Mouse (Mus musculus) ES-E14 (cell line): Measurements from ENCODE around the gene Bag3. TPM values are rescaled to one million over a fixed set of nuclear protein-coding genes. Genes with fewer than 3 reads are reported as not detected.

Experiments
- DNase-seq: peaks from one replicate; pipeline ENCODE4 v3.0.0-alpha.2; 2013; ENCODE audit warnings: low read depth, low spot score
- H3K27ac ChIP-seq: 2 replicates; pipeline ENCODE4 v1.5.1; 2012; ENCODE audit warnings: low read depth, mild to moderate bottlenecking, low read length, moderate library complexity, mixed read lengths; ENCODE audit not compliant: poor library complexity, insufficient read depth, severe bottlenecking
- H3K36me3 ChIP-seq: 2 replicates; pipeline ENCODE4 v1.6.1; 2012; ENCODE audit warnings: mild to moderate bottlenecking, low read length, moderate library complexity, mixed read lengths; ENCODE audit not compliant: control insufficient read depth, poor library complexity, insufficient read depth, severe bottlenecking
- H3K4me1 ChIP-seq, 2 experiments: fragments of 150-350 bp in 1 of 2; sonication (generic) in 1 of 2; 2 replicates each; pipeline ENCODE4 v1.6.1; 2012; ENCODE audit warnings: low read length in 2 of 2, mild to moderate bottlenecking in 1 of 2, mixed read lengths in 1 of 2; ENCODE audit not compliant: control insufficient read depth in 2 of 2, insufficient read depth in 2 of 2, poor library complexity in 1 of 2
- H3K4me3 ChIP-seq, 2 experiments: fragments of 150-350 bp in 1 of 2; sonication (generic) in 1 of 2; 2 replicates each; pipeline ENCODE4 v1.5.1; 2012; ENCODE audit warnings: low read length in 2 of 2, low read depth in 1 of 2, mild to moderate bottlenecking in 1 of 2, mixed read lengths in 1 of 2; ENCODE audit not compliant: insufficient read depth in 1 of 2, poor library complexity in 1 of 2, severe bottlenecking in 1 of 2
- H3K9ac ChIP-seq: 2 replicates; pipeline ENCODE4 v1.6.1; 2012; ENCODE audit warnings: low read depth, mild to moderate bottlenecking, low read length, mixed read lengths; ENCODE audit not compliant: poor library complexity, insufficient read depth, severe bottlenecking
- H3K9me3 ChIP-seq: fragments of 150-350 bp; sonication (generic); 2 replicates; pipeline ENCODE4 v1.6.1; 2012; ENCODE audit warnings: low read depth, mild to moderate bottlenecking, low read length; ENCODE audit not compliant: control insufficient read depth, insufficient read depth
- CHD2 ChIP-seq: IDR thresholded peaks from 2 replicates; pipeline ENCODE4 v1.6.1; 2014; ENCODE audit warnings: mild to moderate bottlenecking, low read depth, low read length, inconsistent platforms
- HCFC1 ChIP-seq: IDR thresholded peaks from 2 replicates; pipeline ENCODE4 v1.6.1; 2012; ENCODE audit warnings: low read length, inconsistent platforms, borderline replicate concordance; ENCODE audit not compliant: insufficient read depth
- MAFK ChIP-seq: IDR thresholded peaks from 2 replicates; pipeline ENCODE4 v1.6.1; 2014; ENCODE audit warnings: mild to moderate bottlenecking, low read depth, low read length, inconsistent platforms; ENCODE audit not compliant: insufficient read depth
- ZC3H11A ChIP-seq: IDR thresholded peaks from 2 replicates; pipeline ENCODE4 v1.6.1; 2012; ENCODE audit warnings: low read depth, mild to moderate bottlenecking, inconsistent platforms, low read length, borderline replicate concordance
- ZNF384 ChIP-seq: IDR thresholded peaks from 2 replicates; pipeline ENCODE4 v1.6.1; 2012; ENCODE audit warnings: low read depth, low read length, inconsistent platforms
- in situ Hi-C, 2 experiments: fragments of 600-800 bp; cut with MboI; formaldehyde crosslinking; loops; one replicate each; pipeline ENCODE4 v1.15.1; 2025; ENCODE audit warnings: low sequenced_read_pairs in 2 of 2, inconsistent platforms in 1 of 2; ENCODE audit not compliant: unreplicated experiment in 2 of 2
- total RNA-seq: library from RNA; depleted of rRNA; stranded (reverse); fragments of 300-350 nt; gene quantifications from 2 replicates; pipeline ENCODE4 v1.2.3, GENCODE M21; 2012

The Bag3 gene
- total RNA-seq, 1 experiment, result 13.6 TPM

DNA sequence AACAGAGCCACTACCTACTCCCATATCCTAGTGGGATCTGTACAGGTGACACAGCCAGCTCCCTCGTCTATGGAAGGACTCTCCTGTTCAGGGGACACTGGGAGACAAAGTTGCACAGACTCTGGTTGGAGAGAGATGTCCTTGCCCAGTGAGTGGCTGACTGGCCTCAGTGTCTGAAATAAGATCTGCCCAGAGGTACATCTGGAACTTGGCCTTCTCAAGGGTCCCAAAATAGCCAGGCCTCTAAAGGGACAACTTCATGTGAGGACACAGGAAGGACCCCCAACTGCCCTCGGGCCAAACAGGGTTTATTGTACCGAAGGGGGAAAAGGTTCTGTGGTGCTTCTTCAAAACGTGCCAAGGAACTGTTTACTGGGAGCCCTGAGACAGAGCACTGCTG is 14.8 kb downstream of the Bag3 start:
- in situ Hi-C loops, result no loop called here
- no peak overlapping the region for H3K27ac ChIP-seq
- TF ChIP-seq ZC3H11A (no peak), CHD2 (no peak), HCFC1 (no peak), ZNF384 (no peak), MAFK (no peak)
- peaks cover under 1 to 20% of the 10 kb centered on the region in 2 experiments; a peak in 2 of 4 replicates for H3K4me1 ChIP-seq
- no peak for DNase-seq
- H3K4me3 ChIP-seq, result no peak overlapping the region
- no peaks in the 10 kb centered on the region for H3K9me3 ChIP-seq
- H3K9ac ChIP-seq, result no peak overlapping the region
- H3K36me3 ChIP-seq, result peaks cover 23% of the 10 kb centered on the region

DNA sequence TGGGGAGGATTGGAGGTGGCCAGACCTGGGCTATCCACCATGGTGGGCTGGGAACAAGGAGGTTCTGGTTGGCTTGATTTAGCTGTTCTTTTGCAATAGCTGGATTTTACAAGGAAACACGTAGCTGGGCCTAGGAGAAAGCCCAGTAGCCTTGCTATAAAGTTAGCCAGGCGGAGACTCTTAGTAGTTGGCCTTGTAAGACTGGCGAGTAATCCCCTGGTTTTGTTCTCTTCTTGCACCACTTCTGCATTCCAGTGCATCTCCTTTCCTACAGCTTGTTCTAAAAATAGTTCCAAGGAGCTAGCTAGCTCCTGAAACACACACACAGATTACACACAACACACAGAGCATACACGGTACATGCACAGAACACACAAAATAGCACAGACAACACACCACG is 15.4 kb downstream of the Bag3 start:
- Histone ChIP-seq H3K4me1 (peaks cover 3 to 21% of the 10 kb centered on the region in 2 experiments; a peak in 3 of 4 replicates), H3K27ac (no peak overlapping the region)
- no peak for DNase-seq

DNA sequence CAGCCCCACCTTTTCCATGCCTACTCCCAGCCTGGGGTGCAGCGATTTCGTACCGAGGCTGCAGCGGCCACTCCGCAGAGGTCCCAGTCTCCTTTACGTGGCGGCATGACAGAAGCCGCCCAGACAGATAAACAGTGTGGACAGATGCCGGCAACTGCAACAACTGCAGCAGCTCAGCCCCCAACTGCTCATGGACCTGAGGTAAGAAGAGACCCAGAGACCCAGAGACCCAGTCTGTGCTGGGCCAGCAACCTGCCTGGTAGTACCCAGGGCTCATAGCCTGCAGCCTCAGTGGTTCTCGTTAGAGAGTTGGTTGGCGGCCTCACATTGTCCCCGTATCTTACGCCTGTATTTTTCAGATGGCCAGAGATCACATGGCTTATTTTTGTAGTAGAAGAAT is 16.7 kb downstream of the Bag3 start:
- DNase-seq, result no peak
- Histone ChIP-seq H3K4me1 (peaks cover 5 to 21% of the 10 kb centered on the region in 2 experiments; a peak in 3 of 4 replicates), H3K4me3 (peak overlapping the region in 1 of 2 experiments; percentile 13; a peak in 1 of 4 replicates), H3K27ac (no peak overlapping the region), H3K36me3 (peaks cover 27% of the 10 kb centered on the region), H3K9me3 (no peaks in the 10 kb centered on the region), H3K9ac (0 out of 2 replicates have a peak overlapping the region, but pooled peaks have one; percentile 34)
- TF ChIP-seq ZNF384 (no peak), HCFC1 (no peak), ZC3H11A (no peak), CHD2 (no peak), MAFK (no peak)
- in situ Hi-C loops, result no loop called here

More for the DNA sequence above, 15.4 kb downstream of the Bag3 start:
- Histone ChIP-seq H3K9me3 (no peaks in the 10 kb centered on the region), H3K36me3 (peaks cover 25% of the 10 kb centered on the region), H3K9ac (no peak overlapping the region), H3K4me3 (no peak overlapping the region)
- in situ Hi-C loops, result no loop called here
- TF ChIP-seq HCFC1, result no peak
- no peak for TF ChIP-seq ZC3H11A
- no peak for TF ChIP-seq MAFK
- no peak for TF ChIP-seq CHD2
- no peak for TF ChIP-seq ZNF384

DNA sequence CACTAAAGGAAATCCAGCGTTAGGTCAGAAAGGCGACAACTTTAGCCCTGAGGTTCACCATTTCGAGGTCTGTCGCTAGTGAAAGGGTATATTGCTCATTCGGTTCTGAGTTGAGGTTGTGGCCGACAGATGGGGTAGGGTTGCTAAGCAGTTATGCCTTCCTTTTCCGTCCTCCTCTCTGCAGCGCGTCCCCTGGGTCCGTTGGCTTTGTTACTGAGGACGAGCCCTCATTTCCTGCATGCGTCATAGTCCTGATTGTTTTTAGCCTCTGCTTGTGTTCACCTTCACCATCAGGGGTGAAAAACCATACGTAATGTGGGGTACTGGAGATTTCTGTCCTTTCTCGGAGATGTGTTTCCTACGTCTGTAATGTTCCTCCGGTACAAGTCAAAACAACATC is 17.3 kb downstream of the Bag3 start:
- DNase-seq, result no peak
- Histone ChIP-seq H3K9me3 (no peaks in the 10 kb centered on the region), H3K36me3 (peaks cover 29% of the 10 kb centered on the region), H3K27ac (no peak overlapping the region), H3K9ac (no peak overlapping the region), H3K4me3 (no peak overlapping the region), H3K4me1 (peaks cover 5 to 19% of the 10 kb centered on the region in 2 experiments; a peak in 3 of 4 replicates)
- in situ Hi-C loops, result no loop called here
- no peak for TF ChIP-seq CHD2
- TF ChIP-seq ZNF384, result no peak
- no peak for TF ChIP-seq ZC3H11A

DNA sequence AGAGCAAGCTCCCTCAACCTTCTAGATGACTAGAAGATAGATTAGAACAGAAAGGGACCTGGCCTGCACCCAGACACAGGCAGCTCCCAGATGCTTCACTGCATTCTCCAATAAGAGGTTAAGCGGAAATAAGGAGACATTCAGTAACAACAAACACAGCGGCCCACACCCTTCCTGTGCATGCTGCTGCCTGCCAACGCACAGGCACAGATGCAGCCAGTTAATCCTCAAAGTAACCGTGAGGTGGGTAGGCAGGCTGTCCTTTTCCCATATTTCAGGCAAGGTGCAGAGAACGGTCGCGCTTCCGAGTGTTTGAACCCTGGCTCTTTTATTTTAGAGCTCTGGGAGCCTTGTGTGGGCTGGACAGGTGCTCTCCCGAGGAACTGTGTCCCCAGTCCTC is 17.8 kb downstream of the Bag3 start:
- no peak for DNase-seq
- peaks cover 5 to 18% of the 10 kb centered on the region in 2 experiments; a peak in 3 of 4 replicates for H3K4me1 ChIP-seq
- in situ Hi-C loops, result no loop called here
- H3K9me3 ChIP-seq, result no peaks in the 10 kb centered on the region
- H3K4me3 ChIP-seq, result no peak overlapping the region
- H3K9ac ChIP-seq, result no peak overlapping the region
- no peak overlapping the region for H3K27ac ChIP-seq
- TF ChIP-seq CHD2 (no peak), MAFK (no peak), HCFC1 (no peak), ZNF384 (no peak), ZC3H11A (no peak)
- H3K36me3 ChIP-seq, result peaks cover 33% of the 10 kb centered on the region
